Mouse (Mus musculus) heart, embryonic 12.5 days (tissue): ENCODE measurements around the gene Nanp. TPM values are rescaled to one million over a fixed set of nuclear protein-coding genes. Genes with fewer than 3 reads are reported as not detected.

Source experiments
- ATAC-seq: fragments of 200-750 bp; cut with Nextera tagmentation; 2 replicates; pipeline ENCODE4 v1.8.0; 2017; ENCODE audit warnings: moderate TSS enrichment, moderate library complexity; ENCODE audit not compliant: insufficient number of reproducible peaks, low FRiP score
- H3K27ac ChIP-seq: fragments of 300-500 bp; sonication (generic); 2 replicates; pipeline ENCODE4 v1.5.1; 2016; ENCODE audit warnings: mild to moderate bottlenecking, moderate library complexity; ENCODE audit not compliant: poor library complexity, severe bottlenecking
- H3K27me3 ChIP-seq: fragments of 300-500 bp; sonication (generic); replicated peaks from 2 replicates; pipeline ENCODE4 v1.6.1; 2016; ENCODE audit warnings: mild to moderate bottlenecking, moderate library complexity
- H3K36me3 ChIP-seq: fragments of 300-500 bp; sonication (generic); 2 replicates; pipeline ENCODE4 v1.6.1; 2016; ENCODE audit warnings: mild to moderate bottlenecking, moderate library complexity
- H3K4me1 ChIP-seq: fragments of 300-500 bp; sonication (generic); replicated peaks from 2 replicates; pipeline ENCODE4 v1.6.1; 2016; ENCODE audit warnings: mild to moderate bottlenecking
- H3K4me2 ChIP-seq: fragments of 300-500 bp; sonication (generic); 2 replicates; pipeline ENCODE4 v1.6.1; 2016; ENCODE audit warnings: mild to moderate bottlenecking, moderate library complexity
- H3K4me3 ChIP-seq: fragments of 300-500 bp; sonication (generic); 2 replicates; pipeline ENCODE4 v1.5.1; 2016; ENCODE audit warnings: mild to moderate bottlenecking
- H3K9ac ChIP-seq: fragments of 300-500 bp; sonication (generic); 2 replicates; pipeline ENCODE4 v1.6.1; 2016; ENCODE audit warnings: mild to moderate bottlenecking, moderate library complexity
- H3K9me3 ChIP-seq: fragments of 300-500 bp; sonication (generic); replicated peaks from 2 replicates; pipeline ENCODE4 v1.6.1; 2016; ENCODE audit warnings: mild to moderate bottlenecking, moderate library complexity
- WGBS: fragments of 180-500 bp; shearing (Covaris S2); methylation state at CpG from one replicate; pipeline ENCODE4 v1.1.7; 2016; 5-methylcytosine and 5-hydroxymethylcytosine counted together
- polyA plus RNA-seq: library from polyadenylated mRNA; unstranded; fragments of >200 nt; fragmentation: Nextera tagmentation; extraction: Ambion mirVana; gene quantifications from 2 replicates; pipeline ENCODE4 v1.2.1, GENCODE M21; 2016

The Nanp gene
- polyA plus RNA-seq, 1 experiment from 2014 or later, result 23.7 TPM

- H3K4me1 ChIP-seq, result peaks cover 16% of the 10 kb centered on the region
- no peak overlapping the region for H3K27ac ChIP-seq
- WGBS, result 49% methylated on average over 1 of the region's 1 CpGs
- no peak overlapping the region for H3K4me3 ChIP-seq
- no peak overlapping the region for H3K9ac ChIP-seq
- ATAC-seq, result no peak
- 0 out of 2 replicates have a peak, but pooled peaks cover 5% of the 10 kb centered on the region for H3K27me3 ChIP-seq
- no peak overlapping the region for H3K4me2 ChIP-seq
- H3K36me3 ChIP-seq, result no peaks in the 10 kb centered on the region
- H3K9me3 ChIP-seq, result no peaks in the 10 kb centered on the region
Observed at GRCm38 (mm10) chr2:151011273-151011672, 27.9 kb downstream of the Nanp start.

DNA sequence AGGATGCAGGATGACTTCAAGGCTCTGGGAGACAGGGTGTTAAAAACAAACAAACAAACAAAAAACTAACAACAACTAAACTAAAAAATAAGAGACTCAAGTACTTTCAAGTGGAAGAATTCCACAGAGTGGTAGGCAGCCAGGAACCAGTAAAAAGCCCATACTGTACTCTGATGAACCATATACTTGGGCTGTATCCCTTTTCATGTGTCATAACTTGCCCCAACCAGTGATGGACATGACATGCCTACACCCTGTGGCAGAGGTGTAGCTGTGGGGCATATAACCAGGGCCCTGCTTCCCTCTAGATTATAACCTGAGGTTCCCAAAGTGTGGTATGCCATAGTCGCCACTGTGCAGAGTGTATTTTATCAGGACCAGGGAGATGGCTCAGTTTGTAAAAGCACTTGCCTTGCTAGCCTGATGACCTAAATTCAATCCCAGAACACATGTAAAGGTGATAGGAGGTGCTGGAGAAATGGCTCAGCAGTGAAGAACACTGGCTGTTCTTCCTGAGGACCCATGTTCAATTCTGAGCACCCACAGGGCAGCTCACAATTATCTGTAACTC is 29.6 kb downstream of the Nanp start:
- ATAC-seq, result peak; percentile 31; the same call in 1 of the 2 replicates
- Histone ChIP-seq H3K4me3 (peak overlapping the region; percentile 61), H3K4me2 (peak overlapping the region; percentile 85), H3K27me3 (0 out of 2 replicates have a peak, but pooled peaks cover 5% of the 10 kb centered on the region), H3K27ac (no peak overlapping the region), H3K9ac (peak overlapping the region; percentile 73), H3K4me1 (peaks cover 24% of the 10 kb centered on the region), H3K36me3 (no peaks in the 10 kb centered on the region), H3K9me3 (no peaks in the 10 kb centered on the region)
- 67% methylated on average over 1 of the region's 1 CpGs for WGBS

DNA sequence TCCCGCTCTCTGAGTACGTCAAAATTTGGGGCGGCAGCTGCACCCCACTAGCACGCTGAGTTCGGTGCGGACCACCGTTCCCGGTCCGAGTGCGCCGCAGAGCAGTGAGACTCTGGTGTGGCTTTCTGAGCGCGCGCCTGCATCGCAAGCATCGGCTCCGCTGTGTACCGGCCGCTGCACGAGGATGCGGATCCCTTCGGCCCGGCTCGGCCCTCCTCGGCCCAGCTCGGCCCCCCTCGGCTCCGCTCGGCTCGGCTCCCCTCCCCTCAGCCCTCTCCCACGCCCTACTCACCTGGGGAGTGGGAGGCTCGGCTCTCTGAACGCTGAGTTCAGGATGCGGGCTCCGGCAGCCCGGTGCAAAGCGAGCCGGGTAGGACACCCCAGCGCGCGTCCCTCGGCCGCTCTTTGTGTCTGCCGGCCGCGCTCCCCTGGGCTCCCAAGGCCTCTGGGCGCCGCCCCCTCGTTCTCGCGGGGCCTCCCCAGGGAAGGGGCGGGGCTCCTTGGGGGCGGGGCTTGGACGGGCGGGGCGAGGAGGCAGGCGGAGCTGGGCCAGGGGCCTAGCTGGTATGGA is 30.2 kb downstream of the Nanp start:
- Histone ChIP-seq H3K4me1 (peaks cover 29% of the 10 kb centered on the region), H3K27ac (peak overlapping the region; percentile 23; the same call in 1 of the 2 replicates), H3K4me2 (peak overlapping the region; percentile 85), H3K9ac (peak overlapping the region; percentile 73), H3K9me3 (no peaks in the 10 kb centered on the region), H3K36me3 (no peaks in the 10 kb centered on the region), H3K27me3 (0 out of 2 replicates have a peak, but pooled peaks cover 5% of the 10 kb centered on the region), H3K4me3 (peak overlapping the region; percentile 61)
- WGBS, result 0% methylated on average over 57 of the region's 57 CpGs
- ATAC-seq, result peak; percentile 92

DNA sequence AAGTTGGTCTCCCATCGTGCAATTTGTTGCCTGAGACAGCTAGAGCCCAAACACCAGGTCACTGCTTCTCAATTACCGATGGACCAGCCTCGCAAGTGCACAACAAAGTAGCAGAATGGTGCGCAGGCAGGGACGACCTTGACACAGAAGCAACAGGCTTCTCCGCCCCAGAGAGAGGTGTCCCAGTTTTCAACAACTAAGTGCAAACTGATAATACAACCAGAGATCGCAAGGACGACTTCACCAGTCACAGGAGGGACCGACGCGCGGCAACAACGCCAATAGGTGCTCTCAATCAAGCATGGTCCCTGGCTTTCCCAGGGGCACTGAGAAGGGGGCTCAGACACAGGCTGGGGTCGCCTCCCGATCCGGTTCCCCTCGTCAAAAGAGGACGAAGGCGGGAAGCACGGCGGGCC is 30.7 kb downstream of the Nanp start:
- under 1% methylated on average over 21 of the region's 21 CpGs for WGBS

GRCm38 (mm10) chr2:151008006-151008405 is 31.2 kb downstream of the Nanp start:
- Histone ChIP-seq H3K9me3 (no peaks in the 10 kb centered on the region), H3K27me3 (0 out of 2 replicates have a peak, but pooled peaks cover 5% of the 10 kb centered on the region), H3K4me2 (peak overlapping the region; percentile 85), H3K36me3 (no peaks in the 10 kb centered on the region), H3K27ac (no peak overlapping the region), H3K9ac (peak overlapping the region; percentile 73), H3K4me3 (peak overlapping the region; percentile 61), H3K4me1 (peaks cover 34% of the 10 kb centered on the region)
- ATAC-seq, result no peak
- WGBS, result 41% methylated on average over 6 of the region's 6 CpGs

More for the DNA sequence above, 30.7 kb downstream of the Nanp start:
- peaks cover 34% of the 10 kb centered on the region for H3K4me1 ChIP-seq
- peak overlapping the region; percentile 85 for H3K4me2 ChIP-seq
- no peak overlapping the region for H3K27ac ChIP-seq
- H3K27me3 ChIP-seq, result 0 out of 2 replicates have a peak, but pooled peaks cover 5% of the 10 kb centered on the region
- peak; percentile 24; the same call in 1 of the 2 replicates for ATAC-seq
- no peaks in the 10 kb centered on the region for H3K9me3 ChIP-seq
- H3K4me3 ChIP-seq, result peak overlapping the region; percentile 61
- H3K9ac ChIP-seq, result peak overlapping the region; percentile 73
- H3K36me3 ChIP-seq, result no peaks in the 10 kb centered on the region

GRCm38 (mm10) chr2:151006281-151006945 is 32.8 kb downstream of the Nanp start:
- WGBS, result 76% methylated on average over 5 of the region's 5 CpGs
- Histone ChIP-seq H3K4me1 (peaks cover 43% of the 10 kb centered on the region), H3K36me3 (no peaks in the 10 kb centered on the region), H3K9ac (no peak overlapping the region), H3K4me2 (no peak overlapping the region), H3K4me3 (no peak overlapping the region), H3K9me3 (no peaks in the 10 kb centered on the region), H3K27me3 (0 out of 2 replicates have a peak, but pooled peaks cover 5% of the 10 kb centered on the region), H3K27ac (no peak overlapping the region)
- no peak for ATAC-seq

GRCm38 (mm10) chr2:151004390-151004789 is 34.8 kb downstream of the Nanp start:
- 0 out of 2 replicates have a peak, but pooled peaks cover 5% of the 10 kb centered on the region for H3K27me3 ChIP-seq
- peak overlapping the region; percentile 18; the same call in 1 of the 2 replicates for H3K27ac ChIP-seq
- no peaks in the 10 kb centered on the region for H3K36me3 ChIP-seq
- H3K4me3 ChIP-seq, result no peak overlapping the region
- no peak overlapping the region for H3K9ac ChIP-seq
- WGBS, result 66% methylated on average over 10 of the region's 10 CpGs
- peaks cover 41% of the 10 kb centered on the region for H3K4me1 ChIP-seq
- ATAC-seq, result no peak
- H3K9me3 ChIP-seq, result no peaks in the 10 kb centered on the region
- H3K4me2 ChIP-seq, result no peak overlapping the region

DNA sequence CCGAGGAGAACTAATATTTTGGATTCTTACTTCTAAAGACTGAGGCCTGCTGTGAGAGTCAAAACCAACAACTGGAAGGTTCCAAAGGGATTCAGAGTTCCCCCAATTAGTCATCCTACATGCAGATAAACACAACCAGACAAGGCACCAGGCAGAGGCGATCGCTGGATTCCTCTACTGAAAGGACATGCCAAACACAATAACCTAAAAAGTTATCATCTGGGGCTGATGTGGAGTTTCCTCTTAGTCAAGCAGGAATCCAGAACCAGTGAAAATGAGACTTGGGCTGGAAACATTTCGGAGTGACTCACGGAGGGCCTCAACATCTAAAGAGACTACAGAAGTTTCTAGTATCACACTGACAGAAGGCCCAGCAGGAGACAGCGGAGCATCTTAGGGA is 35.4 kb downstream of the Nanp start:
- 62% methylated on average over 6 of the region's 6 CpGs for WGBS
- Histone ChIP-seq H3K27me3 (0 out of 2 replicates have a peak, but pooled peaks cover 5% of the 10 kb centered on the region), H3K36me3 (no peaks in the 10 kb centered on the region), H3K27ac (peak overlapping the region; percentile 18; the same call in 1 of the 2 replicates), H3K9ac (no peak overlapping the region), H3K9me3 (no peaks in the 10 kb centered on the region), H3K4me1 (peaks cover 45% of the 10 kb centered on the region), H3K4me3 (no peak overlapping the region), H3K4me2 (no peak overlapping the region)
- ATAC-seq, result no peak

- H3K4me3 ChIP-seq, result no peak overlapping the region
- H3K9ac ChIP-seq, result no peak overlapping the region
- no peak overlapping the region for H3K4me2 ChIP-seq
- peaks cover 48% of the 10 kb centered on the region for H3K4me1 ChIP-seq
- no peaks in the 10 kb centered on the region for H3K36me3 ChIP-seq
- no peaks in the 10 kb centered on the region for H3K9me3 ChIP-seq
- no peaks in the 10 kb centered on the region for H3K27me3 ChIP-seq
- H3K27ac ChIP-seq, result no peak overlapping the region
- no peak for ATAC-seq
- 61% methylated on average over 5 of the region's 5 CpGs for WGBS
Observed at GRCm38 (mm10) chr2:151001619-151002175, 37.5 kb downstream of the Nanp start.

- Histone ChIP-seq H3K4me2 (no peak overlapping the region), H3K4me3 (no peak overlapping the region), H3K9me3 (no peaks in the 10 kb centered on the region), H3K4me1 (peaks cover 41% of the 10 kb centered on the region), H3K36me3 (no peaks in the 10 kb centered on the region), H3K27me3 (no peaks in the 10 kb centered on the region), H3K27ac (no peak overlapping the region), H3K9ac (no peak overlapping the region)
- no peak for ATAC-seq
- 56% methylated on average over 7 of the region's 7 CpGs for WGBS
Observed at GRCm38 (mm10) chr2:151000402-151001178, 38.6 kb downstream of the Nanp start.
